Mouse (Mus musculus): ENCODE measurements around the gene Ccdc97. TPM values are rescaled to one million over a fixed set of nuclear protein-coding genes. Genes with fewer than 3 reads are reported as not detected.

Ccdc97 gene
- polyA plus RNA-seq, 2 experiments, result 28.4 to 64.5 TPM

DNA sequence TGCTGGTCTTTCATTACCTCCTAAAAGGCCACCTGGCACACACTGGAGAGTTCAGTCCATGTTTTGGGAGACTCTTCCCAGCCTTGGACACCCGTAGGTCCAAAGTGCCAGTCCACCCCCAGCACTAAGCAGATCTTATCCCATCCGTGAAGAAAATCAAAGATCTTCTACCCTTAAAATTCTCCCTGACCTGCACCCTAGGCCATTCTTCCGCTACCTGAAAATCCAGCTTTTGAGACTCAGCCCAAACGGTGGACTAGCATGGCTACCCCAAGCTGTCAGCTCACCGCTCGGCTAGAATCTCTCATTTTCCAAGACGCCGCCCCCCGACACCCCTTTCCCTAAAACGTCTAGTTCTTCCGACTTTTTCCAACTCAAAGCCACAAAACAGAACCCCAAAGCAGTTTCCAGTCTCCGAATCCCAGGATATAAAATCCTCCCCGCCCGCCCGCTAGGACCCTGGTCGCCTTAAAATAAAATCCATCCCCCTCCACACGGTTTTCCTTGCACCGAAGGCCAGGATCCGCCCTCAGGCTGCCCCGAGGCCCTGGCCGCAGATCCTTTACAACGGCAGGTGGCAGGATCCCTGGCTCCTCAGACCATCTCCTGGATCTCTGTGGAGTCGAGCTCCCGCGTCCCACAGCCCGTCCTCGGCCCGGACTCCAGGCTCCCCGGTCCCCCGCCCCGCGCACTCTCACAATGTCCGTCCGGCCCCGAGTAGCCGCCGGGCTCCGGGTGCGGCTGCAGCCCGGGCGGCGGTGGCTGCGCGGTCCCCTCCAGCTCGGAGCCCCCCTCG is 35.0 kb upstream of the Ccdc97 start:
- Histone ChIP-seq H3K4me2 (replicated peaks; ENCODE audit: low read depth, low read length, severe bottlenecking) (peak overlapping the region; percentile 83), H3K9ac (ENCODE audit: low read depth, low read length, severe bottlenecking) (peak overlapping the region; percentile 99), H3K27me3 (ENCODE audit: control insufficient read depth, insufficient read depth, low read length) (no peaks in the 10 kb centered on the region), H3K9me3 (ENCODE audit: control insufficient read depth, low read length) (no peaks in the 10 kb centered on the region), H3K27ac (replicated peaks; ENCODE audit: low read depth, low read length) (peak overlapping the region; percentile 97), H3K36me3 (ENCODE audit: control insufficient read depth, insufficient read depth, low read length) (peaks cover 41% of the 10 kb centered on the region), H3K4me1 (ENCODE audit: control insufficient read depth, insufficient read depth, low read length) (peaks cover 13% of the 10 kb centered on the region), H3K4me3 (replicated peaks; ENCODE audit: low read length) (peak overlapping the region; percentile 98)
- DNase-seq (ENCODE audit: low spot score) (no peak), ATAC-seq (ENCODE audit: low FRiP score, low read depth) (peak; percentile 0)
- no peak for TF ChIP-seq POLR2A (IDR thresholded peaks at IDR 0.05; ENCODE audit: borderline replicate concordance, extremely low read depth, insufficient read depth, insufficient read length)
- WGBS, result 1% methylated on average over 43 of the region's 46 CpGs

DNA sequence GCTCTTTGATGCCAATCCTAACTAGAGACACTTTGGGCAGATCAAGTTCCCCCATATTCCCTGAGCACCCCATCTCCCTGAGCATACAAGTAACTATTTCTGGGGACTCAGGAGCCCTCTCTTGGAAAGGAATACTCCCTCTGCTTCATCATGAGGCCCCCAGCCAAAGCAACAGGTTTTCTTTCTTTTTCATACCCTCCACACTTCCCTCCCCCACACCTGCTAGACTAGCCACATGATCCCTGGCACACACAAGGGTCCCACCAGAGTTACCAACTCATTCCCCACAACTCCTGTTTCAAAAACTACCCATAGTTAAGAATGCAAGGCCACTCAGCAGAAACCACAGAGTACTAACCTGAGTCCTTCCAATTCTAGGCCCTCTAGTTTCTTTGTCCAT is 34.2 kb upstream of the Ccdc97 start:
- no peaks in the 10 kb centered on the region for H3K9me3 ChIP-seq (ENCODE audit: control insufficient read depth, low read length)
- H3K4me3 ChIP-seq (replicated peaks; ENCODE audit: low read length), result peak overlapping the region; percentile 98
- H3K27me3 ChIP-seq (ENCODE audit: control insufficient read depth, insufficient read depth, low read length), result no peaks in the 10 kb centered on the region
- peaks cover 13% of the 10 kb centered on the region for H3K4me1 ChIP-seq (ENCODE audit: control insufficient read depth, insufficient read depth, low read length)
- H3K4me2 ChIP-seq (replicated peaks; ENCODE audit: low read depth, low read length, severe bottlenecking), result peak overlapping the region; percentile 83
- H3K27ac ChIP-seq (replicated peaks; ENCODE audit: low read depth, low read length), result no peak overlapping the region
- H3K9ac ChIP-seq (ENCODE audit: low read depth, low read length, severe bottlenecking), result peak overlapping the region; percentile 99
- no peak for DNase-seq (ENCODE audit: low spot score)
- no peak for TF ChIP-seq POLR2A (IDR thresholded peaks at IDR 0.05; ENCODE audit: borderline replicate concordance, extremely low read depth, insufficient read depth, insufficient read length)
- ATAC-seq (ENCODE audit: low FRiP score, low read depth), result no peak
- peaks cover 43% of the 10 kb centered on the region for H3K36me3 ChIP-seq (ENCODE audit: control insufficient read depth, insufficient read depth, low read length)

DNA sequence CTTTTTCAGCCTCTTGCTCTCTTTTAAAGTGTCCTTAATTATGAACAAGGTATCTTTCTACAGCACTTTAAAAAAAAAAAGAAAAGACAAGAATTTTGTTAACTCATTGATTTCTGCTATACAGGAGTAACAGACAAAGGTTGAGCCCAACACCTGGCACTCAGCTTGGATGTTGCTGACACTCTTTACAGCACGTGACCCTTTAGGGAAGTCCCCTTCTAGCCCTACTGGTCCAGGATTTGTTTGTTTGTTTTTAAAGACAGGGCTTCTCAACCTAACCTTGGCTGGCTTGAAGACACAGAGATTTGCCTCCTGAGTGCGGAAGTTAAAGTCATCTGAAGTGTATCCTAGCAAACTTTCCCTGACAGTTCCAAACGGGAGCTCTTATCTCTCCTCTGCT is 28.0 kb upstream of the Ccdc97 start:
- DNase-seq (ENCODE audit: low spot score), result no peak
- Histone ChIP-seq H3K9me3 (ENCODE audit: control insufficient read depth, low read length) (no peaks in the 10 kb centered on the region), H3K27ac (replicated peaks; ENCODE audit: low read depth, low read length) (no peak overlapping the region), H3K4me1 (ENCODE audit: control insufficient read depth, insufficient read depth, low read length) (no peaks in the 10 kb centered on the region), H3K4me3 (replicated peaks; ENCODE audit: low read length) (no peak overlapping the region), H3K36me3 (ENCODE audit: control insufficient read depth, insufficient read depth, low read length) (peaks cover 98% of the 10 kb centered on the region), H3K27me3 (ENCODE audit: control insufficient read depth, insufficient read depth, low read length) (no peaks in the 10 kb centered on the region), H3K9ac (ENCODE audit: low read depth, low read length, severe bottlenecking) (no peak overlapping the region), H3K4me2 (replicated peaks; ENCODE audit: low read depth, low read length, severe bottlenecking) (no peak overlapping the region)
- no peak for TF ChIP-seq POLR2A (IDR thresholded peaks at IDR 0.05; ENCODE audit: borderline replicate concordance, extremely low read depth, insufficient read depth, insufficient read length)
- no peak for ATAC-seq (ENCODE audit: low FRiP score, low read depth)
- WGBS, result 79% methylated on average over 3 of the region's 3 CpGs

DNA sequence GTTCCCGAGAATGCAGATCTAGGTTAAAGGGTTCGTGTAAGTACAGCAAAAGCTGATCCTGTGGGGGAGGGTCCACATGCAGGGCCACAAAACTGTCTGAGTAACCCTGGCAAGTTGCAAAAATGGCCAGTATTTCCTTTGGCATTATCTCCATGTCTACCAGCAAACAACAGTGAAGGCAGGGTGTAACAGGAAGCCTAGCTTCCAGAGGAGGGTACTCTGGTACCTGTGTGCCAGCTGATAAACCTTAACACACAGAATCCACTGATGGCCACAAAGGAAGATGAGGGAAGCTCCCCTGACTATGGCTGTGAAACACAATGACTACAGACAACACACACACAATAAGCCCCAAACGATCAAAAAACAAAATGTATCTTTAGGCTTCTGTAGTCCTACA is 19.4 kb upstream of the Ccdc97 start:
- ATAC-seq (ENCODE audit: low FRiP score, low read depth) (no peak), DNase-seq (ENCODE audit: low spot score) (no peak)
- H3K4me2 ChIP-seq (replicated peaks; ENCODE audit: low read depth, low read length, severe bottlenecking), result no peak overlapping the region
- H3K27me3 ChIP-seq (ENCODE audit: control insufficient read depth, insufficient read depth, low read length), result no peaks in the 10 kb centered on the region
- H3K9ac ChIP-seq (ENCODE audit: low read depth, low read length, severe bottlenecking), result no peak overlapping the region
- 86% methylated on average over 3 of the region's 3 CpGs for WGBS
- no peaks in the 10 kb centered on the region for H3K4me1 ChIP-seq (ENCODE audit: control insufficient read depth, insufficient read depth, low read length)
- peaks cover 97% of the 10 kb centered on the region for H3K36me3 ChIP-seq (ENCODE audit: control insufficient read depth, insufficient read depth, low read length)
- H3K9me3 ChIP-seq (ENCODE audit: control insufficient read depth, low read length), result no peaks in the 10 kb centered on the region
- H3K4me3 ChIP-seq (replicated peaks; ENCODE audit: low read length), result no peak overlapping the region
- H3K27ac ChIP-seq (replicated peaks; ENCODE audit: low read depth, low read length), result no peak overlapping the region
- no peak for TF ChIP-seq POLR2A (IDR thresholded peaks at IDR 0.05; ENCODE audit: borderline replicate concordance, extremely low read depth, insufficient read depth, insufficient read length)

DNA sequence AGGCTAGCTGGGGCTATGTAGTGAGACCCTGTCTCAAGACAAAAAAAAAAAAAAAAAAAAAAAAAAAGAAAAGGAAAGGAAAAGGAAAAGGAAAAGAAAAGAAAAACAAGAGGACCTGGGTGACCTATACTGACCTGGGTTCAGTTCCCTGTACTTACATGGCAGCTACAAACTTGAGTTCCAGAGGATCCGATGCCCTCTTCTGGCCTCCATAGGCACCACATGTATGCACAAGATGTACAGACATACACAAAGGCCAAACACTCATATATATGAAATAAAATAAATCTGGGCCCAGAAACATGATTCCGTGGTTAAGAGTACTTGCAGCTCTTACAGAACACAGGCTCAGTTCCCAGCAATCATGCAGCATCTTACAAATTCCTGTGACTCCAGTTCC is 18.0 kb upstream of the Ccdc97 start:
- Histone ChIP-seq H3K27ac (replicated peaks; ENCODE audit: low read depth, low read length) (no peak overlapping the region), H3K9ac (ENCODE audit: low read depth, low read length, severe bottlenecking) (no peak overlapping the region), H3K27me3 (ENCODE audit: control insufficient read depth, insufficient read depth, low read length) (no peaks in the 10 kb centered on the region), H3K9me3 (ENCODE audit: control insufficient read depth, low read length) (no peaks in the 10 kb centered on the region), H3K4me1 (ENCODE audit: control insufficient read depth, insufficient read depth, low read length) (no peaks in the 10 kb centered on the region), H3K4me3 (replicated peaks; ENCODE audit: low read length) (no peak overlapping the region), H3K4me2 (replicated peaks; ENCODE audit: low read depth, low read length, severe bottlenecking) (no peak overlapping the region), H3K36me3 (ENCODE audit: control insufficient read depth, insufficient read depth, low read length) (peaks cover 97% of the 10 kb centered on the region)
- no peak for DNase-seq (ENCODE audit: low spot score)
- ATAC-seq (ENCODE audit: low FRiP score, low read depth), result no peak
- 93% methylated on average over 2 of the region's 2 CpGs for WGBS
- no peak for TF ChIP-seq POLR2A (IDR thresholded peaks at IDR 0.05; ENCODE audit: borderline replicate concordance, extremely low read depth, insufficient read depth, insufficient read length)

Measured in limb, embryonic 14.5 days (tissue).